Mouse (Mus musculus) layer of hippocampus, adult 8-10 months (tissue): ENCODE results near the gene Lix1l. TPM values are rescaled to one million over a fixed set of nuclear protein-coding genes. Genes with fewer than 3 reads are reported as not detected.

Source experiments
- DNase-seq, 2 experiments: peaks; one replicate each; pipeline ENCODE4 v3.0.0; 2022; ENCODE audit warnings: low spot score in 2 of 2
- total RNA-seq, 4 experiments: library from RNA; stranded (reverse); gene quantifications; 2 replicates each; pipeline ENCODE4 v1.2.4; 2022

Lix1l gene
- total RNA-seq, 4 experiments from 2014 or later: 29.9 to 34.2 (median 31.4) TPM

DNA sequence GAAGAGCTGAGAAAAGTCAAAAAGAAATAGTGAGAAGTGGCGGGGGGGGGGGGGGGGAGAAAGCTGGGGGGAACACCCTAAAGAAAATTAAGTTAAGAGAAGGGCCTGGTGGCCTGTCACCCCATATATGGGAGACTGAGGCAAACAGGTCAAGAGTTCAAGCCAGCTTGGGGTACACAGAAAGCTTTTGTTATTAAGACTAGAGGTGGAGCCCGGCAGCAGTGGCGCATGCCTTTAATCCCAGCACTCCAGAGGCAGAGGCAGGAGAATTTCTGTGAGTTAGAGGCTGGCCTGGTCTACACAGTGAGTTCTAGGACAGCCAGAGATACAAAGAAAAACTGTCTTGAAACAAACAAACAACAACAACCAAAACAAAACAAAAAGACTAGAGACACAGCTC lies 35.8 kb upstream of the Lix1l start:
- DNase-seq: no peak

DNA sequence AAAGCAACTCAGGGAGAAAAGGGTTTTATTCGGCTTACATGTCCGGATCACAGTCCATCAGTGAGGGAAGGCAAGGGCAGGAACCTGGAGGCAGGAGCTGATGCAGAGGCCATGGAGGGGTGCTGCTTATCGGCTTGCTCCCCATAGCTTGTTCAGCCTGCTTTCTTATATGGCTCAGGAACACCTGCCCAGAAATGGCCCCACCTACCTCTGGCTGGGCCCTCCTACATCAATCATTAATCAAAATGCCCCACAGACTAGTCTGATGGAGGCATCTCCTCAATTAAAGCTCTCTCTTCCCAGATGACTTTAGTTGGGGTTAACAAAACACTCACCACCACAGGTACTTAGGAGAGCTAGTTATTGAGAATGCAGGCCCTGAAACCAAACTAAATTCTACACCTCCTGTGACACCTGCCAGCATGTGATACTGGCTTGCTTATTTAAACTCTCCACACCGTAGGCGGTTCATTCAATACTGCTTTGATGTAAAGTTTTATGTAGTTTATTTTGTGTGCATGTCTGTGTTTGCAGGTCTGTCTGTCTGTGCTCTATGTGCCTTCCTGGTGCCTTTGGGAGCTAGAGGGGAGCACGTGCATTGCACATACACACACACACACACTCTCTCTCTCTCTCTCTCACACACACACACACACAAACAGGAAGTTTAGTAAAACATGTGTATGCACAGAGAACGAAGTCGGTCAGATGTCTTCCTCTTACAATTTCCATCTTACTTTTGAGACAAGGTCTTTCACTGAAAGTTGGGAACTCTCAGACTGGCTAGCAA lies 34.1 kb upstream of the Lix1l start:
- no peak for DNase-seq

DNA sequence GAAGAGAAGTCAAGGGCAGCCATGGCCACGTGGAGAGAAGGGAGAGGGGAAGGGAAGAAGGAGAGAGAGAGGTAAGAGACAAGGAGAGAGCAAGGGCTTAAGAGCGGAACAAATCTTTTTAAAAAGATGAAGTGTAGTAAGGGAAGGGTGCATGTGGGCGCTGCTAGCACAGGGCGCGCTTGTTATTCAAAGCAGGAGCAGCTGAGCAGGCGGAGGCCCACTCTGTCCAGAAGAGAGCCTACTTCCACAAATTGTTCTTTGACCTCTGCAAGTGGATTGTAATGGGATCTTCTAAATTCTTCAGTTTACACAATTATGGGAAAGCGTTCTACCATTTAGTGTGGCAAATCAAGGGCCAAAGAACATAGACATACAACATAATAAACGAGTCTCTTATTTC lies 32.3 kb upstream of the Lix1l start:
- no peak for DNase-seq

DNA sequence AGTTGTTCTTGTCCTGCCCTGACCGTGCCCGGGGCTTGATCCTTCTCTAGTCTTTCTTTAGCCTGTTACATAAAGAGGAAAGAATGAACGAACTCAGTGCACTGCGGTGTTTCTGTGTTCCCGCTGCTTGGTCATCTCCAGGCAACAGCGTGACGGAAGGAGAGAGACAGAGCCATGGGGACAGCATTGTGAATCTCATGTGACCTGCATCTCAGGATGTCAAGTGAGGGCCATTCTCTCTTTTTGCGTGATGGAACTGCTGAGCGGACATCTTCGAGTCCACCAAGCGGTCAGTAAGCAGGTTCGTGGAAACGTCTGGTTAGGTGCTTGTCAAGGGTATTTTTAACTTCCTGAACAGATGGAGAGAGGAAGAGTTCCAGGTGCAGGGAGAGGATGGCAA lies 31.4 kb upstream of the Lix1l start:
- no peak for DNase-seq

DNA sequence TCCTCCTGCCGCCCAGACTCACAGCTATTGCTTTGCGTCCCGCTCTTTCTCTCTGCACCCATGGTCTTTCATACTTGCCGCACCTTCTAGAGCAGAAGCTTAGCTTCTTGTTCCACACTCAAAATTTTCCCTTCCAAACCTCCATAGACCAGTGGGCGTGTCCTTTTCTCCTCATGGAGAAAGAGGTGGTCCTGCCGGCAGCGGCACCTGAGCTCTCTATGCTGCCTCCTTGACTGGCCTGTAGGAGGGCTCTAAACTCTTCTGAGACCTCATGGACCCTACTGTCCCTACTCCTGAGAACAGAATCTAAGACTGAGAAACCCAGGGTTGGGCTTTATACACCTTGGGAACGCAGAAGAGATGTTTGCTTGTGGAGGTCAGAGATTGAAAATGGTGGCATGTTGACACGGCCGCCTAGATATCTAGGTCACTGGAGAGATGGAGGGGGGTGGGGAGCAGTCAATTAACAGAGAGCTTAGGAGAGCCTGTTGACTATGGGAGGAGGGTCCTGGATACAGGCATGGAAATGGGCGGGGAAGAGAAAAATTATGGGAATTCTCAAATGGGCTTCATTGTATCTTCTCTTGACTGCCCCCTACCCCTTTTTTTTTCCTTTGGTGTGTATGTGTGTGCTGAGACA lies 30.9 kb upstream of the Lix1l start:
- no peak for DNase-seq

DNA sequence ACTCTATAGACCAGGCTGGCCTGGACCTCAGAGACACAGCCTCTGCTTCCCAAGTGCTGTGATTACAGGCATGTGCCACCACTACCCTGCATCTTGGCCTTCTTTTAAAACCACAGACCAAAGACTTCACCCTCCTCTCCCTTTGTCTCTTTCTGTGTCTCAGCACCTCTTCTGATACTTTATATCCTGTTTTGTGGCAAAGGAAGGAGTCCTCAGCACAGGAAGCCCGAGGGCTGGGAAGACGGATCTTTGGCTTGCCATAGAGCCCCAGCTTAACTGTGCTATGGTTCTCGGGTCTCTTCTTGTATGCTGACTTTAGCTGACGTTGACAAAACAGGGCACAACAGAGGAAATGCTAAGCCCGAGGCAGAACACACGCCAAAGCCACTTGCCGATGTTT lies 30.3 kb upstream of the Lix1l start:
- no peak for DNase-seq

DNA sequence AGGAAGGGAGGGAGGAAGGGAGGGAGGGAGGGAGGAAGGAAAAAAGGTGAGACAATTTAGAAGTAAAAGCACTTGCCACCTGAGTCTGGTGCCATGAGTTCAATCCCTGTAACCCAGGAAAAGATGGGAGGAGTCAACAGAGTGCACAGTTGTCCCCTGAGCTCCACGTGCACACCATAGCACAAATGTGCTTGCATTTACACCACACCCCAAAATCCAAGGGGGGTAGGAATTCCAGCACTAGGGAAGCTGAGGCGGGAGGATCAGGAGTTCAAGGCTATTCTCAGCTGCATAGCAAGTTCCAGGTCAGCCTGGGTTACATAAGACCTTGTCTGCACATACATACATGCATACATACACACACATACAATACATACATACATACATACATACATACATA lies 29.6 kb upstream of the Lix1l start:
- no peak for DNase-seq

DNA sequence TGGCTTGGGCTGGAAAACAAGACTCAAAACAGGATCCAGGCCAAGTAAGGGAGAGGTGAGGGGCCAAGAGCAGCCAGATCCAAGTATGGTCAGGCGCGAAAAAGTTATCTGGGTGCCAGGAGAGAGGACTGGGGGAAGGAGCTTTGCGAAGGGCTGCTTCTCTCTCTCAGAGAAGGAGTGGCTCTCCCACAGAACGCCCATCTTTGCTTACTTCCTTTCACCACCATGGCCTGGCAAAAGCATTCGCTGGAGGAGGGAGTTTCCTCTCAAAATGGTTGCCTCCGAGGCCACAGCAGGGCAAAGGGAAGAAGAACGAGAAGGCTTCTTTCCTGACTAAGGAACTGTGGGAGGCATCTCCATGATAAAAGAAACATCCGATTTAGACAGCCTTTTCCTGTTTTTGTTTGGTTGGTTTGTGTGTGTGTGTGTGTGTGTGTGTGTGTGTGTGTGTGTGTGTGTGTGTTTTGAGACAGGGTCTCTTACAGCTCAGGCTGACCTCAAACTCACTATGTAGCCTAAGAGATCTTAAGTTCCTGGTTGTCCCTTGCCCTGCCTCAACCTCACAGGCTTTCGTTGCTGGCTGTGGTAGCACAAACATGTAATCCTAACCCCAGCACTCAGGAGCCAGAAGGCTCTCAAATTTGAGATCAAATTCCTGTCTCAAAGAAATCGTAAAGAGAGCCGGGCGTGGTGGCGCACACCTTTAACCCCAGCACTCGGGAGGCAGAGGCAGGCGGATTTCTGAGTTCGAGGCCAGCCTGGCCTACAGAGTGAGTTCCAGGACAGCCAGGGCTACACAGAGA lies 28.9 kb upstream of the Lix1l start:
- DNase-seq: no peak

DNA sequence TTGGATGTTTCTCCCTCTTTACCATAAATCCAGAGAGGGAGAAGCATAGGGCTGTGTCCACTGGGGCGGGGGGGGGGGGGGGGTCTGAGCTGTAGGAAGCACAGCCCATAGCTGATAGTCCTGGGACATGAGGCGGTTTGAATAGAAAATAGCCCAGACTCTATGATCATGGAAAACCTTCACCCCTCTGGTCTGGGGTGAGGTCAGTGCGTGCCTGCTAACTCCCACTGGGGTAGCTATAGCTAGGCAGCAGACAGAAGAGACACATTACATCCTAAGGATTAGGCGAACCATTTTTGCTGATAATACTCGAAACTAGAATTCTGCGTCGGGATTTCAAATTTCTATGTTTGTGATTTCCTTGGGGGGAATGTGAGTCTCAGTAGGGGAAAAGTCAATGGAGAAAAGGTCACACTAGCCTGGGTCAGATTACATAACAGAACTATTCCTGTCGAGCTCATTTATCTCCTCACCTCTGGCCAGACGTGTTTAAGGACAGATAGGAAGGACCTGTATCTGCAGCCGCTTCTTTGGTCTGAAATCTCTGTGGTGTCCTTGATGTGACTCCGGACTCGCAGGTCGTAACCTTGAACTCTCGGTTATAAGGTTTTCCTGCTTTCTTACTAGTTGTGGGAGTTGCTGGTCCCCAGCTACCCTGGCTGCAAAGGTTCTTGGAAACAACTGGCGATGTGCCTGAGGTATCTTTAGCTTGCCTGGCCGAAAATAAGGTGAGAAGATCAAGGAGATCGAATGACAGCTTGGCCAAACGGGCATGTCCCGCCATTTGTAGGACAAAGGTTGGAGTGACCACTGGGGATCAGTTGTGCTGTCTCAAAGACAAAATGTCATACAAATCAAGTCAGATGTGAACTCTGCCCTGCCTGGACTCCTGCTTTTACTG lies 27.1 kb upstream of the Lix1l start:
- no peak for DNase-seq

DNA sequence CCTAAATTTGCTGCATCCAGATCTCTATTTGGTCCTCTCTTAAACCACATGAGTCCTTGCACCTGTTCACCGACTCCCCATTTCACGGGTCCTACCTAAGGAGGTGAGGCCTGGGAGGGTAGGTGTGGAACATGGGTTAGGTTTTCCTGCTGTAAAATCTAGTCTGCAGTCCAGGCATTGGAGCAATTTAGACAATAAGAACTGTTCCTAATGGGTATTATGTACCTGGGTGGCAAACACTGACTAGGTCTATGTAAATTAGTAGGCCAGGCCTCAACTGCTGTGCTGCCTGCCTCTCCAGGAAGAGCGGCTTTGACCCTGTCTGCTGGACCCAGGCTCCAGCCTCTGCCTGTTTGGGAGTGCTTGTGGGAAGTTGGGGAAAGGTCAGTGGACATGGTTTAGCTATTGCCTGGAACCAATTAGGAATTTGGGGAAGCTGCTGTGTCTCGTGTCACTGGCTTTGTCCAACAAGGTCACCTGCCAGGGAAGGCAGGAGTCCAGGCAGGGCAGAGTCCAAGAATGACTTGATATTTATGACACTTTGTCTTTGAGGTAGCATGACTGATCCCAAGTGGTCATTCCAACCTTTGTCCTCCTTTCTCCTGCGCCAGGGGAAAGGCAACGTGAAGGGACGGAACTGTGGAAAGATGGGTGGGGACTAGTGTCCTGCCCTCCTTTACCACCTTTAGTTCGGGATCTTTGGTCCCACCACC lies 25.5 kb upstream of the Lix1l start:
- no peak for DNase-seq

DNA sequence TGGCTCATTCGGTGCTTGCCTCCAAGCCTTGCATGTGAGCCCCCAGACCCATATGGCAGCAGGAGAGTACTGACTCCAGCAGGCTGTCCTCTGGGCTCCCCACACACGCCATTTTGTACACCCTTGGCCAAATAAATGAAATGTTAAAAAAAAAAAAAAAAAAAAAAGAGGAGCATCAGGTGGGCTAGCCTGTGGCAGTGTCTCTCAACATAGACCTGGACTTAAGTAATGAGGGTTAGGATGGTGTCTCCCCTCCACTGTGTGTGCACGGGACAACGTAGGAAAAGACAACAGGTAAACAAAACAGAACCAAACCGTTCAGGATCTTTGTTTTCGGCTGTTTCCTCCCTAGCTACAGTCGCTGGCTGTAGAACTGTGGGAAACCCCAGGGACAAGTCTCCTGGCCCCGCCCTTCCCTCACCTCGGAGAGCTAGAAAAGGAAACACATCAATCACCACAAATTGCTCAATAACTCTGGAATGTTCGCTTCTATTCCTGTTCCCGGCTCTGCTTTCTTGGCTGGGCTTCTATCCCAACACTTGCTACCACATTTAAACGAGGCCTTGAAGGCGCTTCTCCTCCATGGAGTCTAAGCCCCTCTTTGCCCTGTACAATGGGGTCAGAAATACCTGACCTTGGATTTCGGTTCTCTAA lies 24.8 kb upstream of the Lix1l start:
- DNase-seq: no peak

DNA sequence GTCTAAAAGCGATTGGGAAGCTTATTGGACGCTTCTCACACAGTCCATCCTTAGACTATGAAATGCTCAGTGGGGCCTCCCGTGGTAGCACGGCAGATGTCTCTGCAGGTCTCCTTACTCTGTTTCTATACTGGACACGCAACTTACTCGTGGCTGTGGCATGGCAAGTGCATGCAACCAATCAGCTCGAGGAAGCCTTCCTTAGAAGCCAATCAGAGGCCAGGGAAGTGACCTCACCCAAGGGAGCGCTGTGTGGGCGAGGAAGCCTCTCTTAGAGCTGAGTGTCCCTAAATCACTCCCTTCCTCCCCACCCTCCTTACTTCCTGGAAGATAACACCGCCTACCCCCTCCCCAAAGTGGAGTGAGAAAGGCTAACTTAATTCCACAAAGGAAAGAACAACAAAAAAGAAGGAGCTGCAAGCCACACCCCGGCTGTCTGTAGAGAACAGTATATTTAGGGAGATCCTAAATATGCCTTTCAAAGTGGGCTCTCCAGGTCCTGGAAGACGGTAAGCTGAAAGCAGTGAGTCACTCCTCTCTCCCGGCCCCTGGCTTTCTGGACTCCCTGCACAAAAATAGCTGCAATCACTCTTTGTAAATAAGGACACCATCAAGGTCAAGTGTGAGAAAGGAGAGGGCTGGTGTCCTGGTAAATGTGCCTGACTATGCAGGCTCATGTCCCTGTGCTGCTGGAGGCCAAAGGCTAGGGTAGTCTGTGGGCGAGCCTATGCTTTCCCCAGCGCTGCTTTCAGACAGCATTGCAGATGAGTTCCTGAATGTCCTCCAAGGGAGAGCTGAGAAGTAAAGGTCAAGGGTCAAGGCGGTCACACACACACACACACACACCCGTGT lies 24.0 kb upstream of the Lix1l start, which contains the start of gene Gm16253:
Gm16253 (plus strand) TSS at position 295 of the 852 bp plus-strand sequence.
- DNase-seq: peak; percentile 82 to 89

DNA sequence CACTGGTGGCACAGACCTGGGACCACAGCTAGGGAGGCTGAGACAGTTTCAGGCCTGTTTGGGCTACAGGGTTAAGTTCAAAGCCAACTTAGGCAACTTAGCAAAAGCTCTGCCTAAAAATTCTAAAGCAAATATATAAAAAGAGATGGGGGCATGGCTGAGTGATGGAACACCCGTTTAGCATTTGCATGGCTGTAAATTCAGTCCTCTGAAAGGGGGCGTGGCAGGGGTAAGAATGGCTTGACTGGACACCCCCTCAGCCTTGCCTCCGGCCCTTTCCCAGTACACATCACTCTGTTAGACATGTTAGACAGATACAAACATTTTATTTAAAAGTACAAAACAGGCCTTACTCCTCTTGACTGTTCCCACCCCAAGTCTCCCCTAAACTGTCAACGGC lies 23.4 kb upstream of the Lix1l start:
- no peak for DNase-seq

DNA sequence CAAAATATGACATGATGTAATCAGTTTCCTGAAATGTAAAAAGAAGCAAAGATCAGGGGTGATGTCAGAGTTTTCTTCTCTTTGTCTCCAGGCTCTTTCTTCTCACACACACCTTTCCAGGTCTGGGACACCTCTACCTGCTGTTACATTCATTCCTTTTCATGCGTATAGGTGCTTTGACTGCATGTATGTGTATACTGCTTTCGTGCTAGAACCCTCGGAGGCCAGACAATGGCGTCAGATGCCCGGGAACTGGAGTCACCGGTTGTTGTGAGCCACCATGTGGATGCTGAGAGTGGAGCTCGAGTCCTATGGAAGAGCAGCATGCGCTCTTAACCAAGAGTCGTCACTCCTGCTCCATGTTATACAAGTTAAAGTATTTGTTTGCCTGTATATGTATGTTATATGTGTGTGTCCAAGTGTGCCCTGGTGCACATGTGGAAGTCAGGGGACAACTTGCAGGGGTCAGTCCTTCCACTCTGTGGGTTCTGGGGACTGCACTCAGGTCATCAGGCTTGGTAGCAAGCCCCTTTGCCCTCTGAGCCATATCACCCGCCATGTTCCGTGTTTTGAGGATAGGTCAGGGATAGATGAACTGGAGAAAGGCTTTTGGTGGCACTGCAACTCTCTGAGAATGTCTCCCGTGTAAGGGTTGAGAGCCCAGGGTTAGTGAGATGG lies 22.2 kb upstream of the Lix1l start:
- no peak for DNase-seq

DNA sequence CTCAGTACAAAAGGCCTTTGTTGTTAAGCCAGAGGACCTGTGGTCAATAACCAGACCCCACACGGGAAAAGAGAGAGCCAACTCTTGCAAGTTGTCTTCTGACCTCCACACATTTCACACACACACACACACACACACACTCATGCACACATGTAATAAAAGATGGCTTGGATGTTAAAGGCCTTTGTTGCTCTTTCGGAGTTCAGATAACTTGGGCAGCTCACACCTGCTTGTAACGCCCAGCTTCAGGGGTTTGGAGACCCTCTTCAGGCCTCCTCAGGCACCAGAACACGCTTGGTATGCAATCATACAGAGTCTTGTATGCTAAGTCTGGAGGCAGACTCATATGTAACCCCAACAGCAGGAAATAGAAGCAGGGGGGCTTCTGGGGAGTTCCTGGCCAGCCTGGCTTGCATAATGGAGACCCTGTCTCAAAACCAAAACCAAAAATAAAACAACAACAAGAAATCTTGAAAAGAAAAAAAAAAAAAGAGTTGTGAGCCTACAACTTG lies 21.7 kb upstream of the Lix1l start:
- DNase-seq: no peak

DNA sequence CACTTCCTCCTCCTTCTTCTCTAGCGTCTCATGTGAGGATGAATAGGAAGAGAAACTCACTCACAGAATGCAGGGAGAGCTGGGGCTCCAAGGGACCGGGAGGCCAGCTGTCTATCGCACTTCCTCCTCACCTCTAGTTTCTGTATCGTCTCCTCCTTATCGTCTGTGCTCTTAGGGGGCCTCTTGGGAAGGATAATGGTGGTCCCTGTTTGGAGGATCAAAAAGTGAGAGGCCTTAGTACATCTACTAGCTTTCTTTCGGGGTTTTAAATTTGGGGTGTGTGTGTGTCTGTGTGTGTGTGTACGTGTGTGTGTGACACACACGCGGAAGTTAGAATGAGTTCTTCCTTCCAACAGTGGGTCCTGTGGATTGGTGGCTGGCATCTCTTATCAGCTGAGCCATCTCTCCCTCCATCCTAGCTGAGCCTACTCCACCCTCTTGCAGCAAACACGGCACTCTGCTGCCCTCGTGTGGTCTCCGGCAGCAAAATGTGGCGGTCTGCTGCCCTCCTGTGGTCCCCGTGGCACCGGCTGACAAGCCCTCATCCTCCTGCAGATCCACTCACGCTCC lies 21.0 kb upstream of the Lix1l start:
- peak; percentile 88 to 93 for DNase-seq

DNA sequence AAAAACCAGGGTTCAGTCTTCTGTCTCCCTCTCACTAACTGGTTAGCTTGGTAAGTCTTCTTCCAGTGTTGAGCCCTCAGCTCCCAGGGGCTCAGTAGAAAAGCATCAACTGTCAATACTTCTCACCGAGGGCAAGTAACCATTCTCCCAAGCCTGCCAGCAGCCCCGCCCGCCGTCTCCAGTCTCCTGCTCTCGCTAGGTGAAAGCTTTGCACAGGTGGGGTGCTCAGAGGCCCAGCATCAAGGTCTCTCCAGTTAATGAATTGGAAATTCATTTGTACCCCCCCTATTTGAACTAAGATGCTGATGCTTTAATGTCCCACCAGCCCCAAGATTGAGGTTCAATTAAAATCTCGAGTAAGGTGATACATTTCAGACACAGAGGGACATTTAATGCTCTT lies 19.8 kb upstream of the Lix1l start:
- no peak for DNase-seq
